Mouse (Mus musculus): ENCODE measurements around the gene Spsb3.

DNA sequence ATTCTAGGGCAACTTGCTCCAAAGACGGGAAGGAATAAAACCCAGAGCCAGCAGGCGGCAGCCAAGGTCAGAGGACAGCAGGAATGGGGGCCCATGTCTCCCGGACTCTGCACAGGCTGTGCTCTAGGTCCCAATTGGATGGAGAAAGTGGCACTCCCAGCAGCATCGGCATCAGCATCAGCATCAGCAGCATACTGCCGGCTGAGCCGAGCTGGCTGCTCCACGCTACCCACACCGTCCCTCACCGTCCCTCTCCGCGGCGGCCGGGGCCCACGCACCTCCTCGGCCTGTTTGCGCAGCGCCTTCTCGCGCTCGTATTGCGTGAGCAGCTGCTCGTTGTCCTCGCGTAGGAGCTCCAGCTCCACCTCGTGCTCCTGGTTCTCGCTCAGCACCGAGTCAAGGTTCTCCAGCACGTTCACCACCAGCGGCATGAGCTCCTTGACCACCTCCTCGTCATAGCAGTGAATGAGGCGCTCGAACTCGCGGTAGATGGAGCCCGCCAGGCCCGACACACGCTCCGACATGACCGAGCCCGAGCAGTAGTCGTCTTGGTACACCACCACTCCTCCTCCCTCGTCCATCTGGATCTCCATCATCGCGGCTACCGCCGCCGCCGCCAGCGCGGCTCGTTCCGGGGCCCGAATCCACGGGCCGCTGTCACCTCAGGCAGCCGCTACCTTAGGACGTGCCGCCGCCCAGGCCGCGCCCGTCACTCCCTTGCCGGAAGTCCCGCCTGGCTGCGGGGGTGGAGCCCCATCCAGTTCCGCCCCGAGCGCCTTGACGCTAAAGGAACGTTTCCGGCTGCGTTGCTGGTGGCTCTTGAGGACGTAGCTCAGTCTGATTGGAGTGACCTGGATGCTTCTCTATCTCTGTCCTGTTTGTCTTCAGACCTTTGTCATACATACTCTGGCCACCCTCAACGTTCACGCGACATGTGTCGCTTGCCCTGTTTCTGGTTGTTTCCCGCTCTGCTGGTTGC is 50.1 kb downstream of the Spsb3 start, which contains the start of gene Mapk8ip3:
- TF ChIP-seq POLR2A (IDR thresholded peaks at IDR 0.05; ENCODE audit: low read depth, low read length) = peak; percentile 13
- 0 out of 2 replicates have a peak, but pooled peaks have one; percentile 23 for TF ChIP-seq CTCF (conservative IDR thresholded peaks at IDR 0.05; ENCODE audit: insufficient read depth, insufficient read length, low read depth, low read length)

All from kidney, adult 2 months (tissue).